8 mouse cellular contexts compared by ENCODE assay signal in the genomic region with DNA sequence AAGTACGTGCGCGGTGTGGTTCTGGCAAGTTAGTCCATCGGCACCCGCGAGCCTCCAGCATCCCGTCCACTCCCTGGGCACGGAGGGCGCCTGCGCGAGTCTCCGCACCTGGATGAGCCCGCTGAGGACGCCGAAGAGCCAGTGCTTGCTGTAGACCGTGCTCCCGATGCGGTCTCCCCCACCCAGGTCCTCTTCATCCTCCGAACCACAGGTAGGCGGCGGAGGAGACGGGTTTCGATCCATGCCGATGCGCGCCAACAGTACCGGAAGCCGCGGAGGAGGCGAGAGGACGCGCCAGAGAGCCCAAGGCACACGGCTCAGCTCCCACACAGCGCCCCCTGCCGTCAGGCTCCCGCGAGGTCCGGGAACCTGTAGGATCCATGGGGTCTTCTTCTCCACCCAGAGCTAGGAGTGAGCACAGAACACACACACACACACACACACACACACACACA. TPM values are rescaled to one million over a fixed set of nuclear protein-coding genes. Genes with fewer than 3 reads are reported as not detected.
DNase-seq lines count a peak whose midpoint lies in the region; ATAC-seq lines count a peak whose summit lies in the region.

Saal1 (minus strand) TSS at position 291 of the 455 bp plus-strand sequence.

- no peaks in the 10 kb centered on the region for H3K27me3 ChIP-seq in hindbrain, embryonic 16.5 days (replicated peaks; ENCODE audit: control insufficient read depth, insufficient read depth, low read length)

- H3K36me3 ChIP-seq in hindbrain, embryonic 16.5 days (ENCODE audit: control insufficient read depth, insufficient read depth, low read length), result peaks cover 5% of the 10 kb centered on the region; the same call in 1 of the 2 replicates

- H3K9me3 ChIP-seq in hindbrain, embryonic 16.5 days (ENCODE audit: control insufficient read depth, low read length), result no peaks in the 10 kb centered on the region

- peak; percentile 89 for DNase-seq in T-cell, adult 2 months (ENCODE audit: low spot score)
- DNase-seq in cerebellum, postnatal 36 days, result peak; percentile 87 to 88
- peak; percentile 81 for DNase-seq in gastrocnemius, adult 18-20 months (ENCODE audit: low spot score)
- peak; percentile 84 to 85 for DNase-seq in left cerebral cortex, adult 18-20 months (ENCODE audit: low spot score in 2 of 2)
- peak; percentile 77 to 83 for DNase-seq in right cerebral cortex, adult 2 months (ENCODE audit: low spot score in 2 of 2)
- DNase-seq in urinary bladder, postnatal 14 days (ENCODE audit: low spot score), result peak; percentile 86

- H3K4me2 ChIP-seq in hindbrain, embryonic 16.5 days (ENCODE audit: low read length), result peak within 1 kb of the TSS; percentile 55

- peak within 1 kb of the TSS; percentile 79 for H3K9ac ChIP-seq in hindbrain, embryonic 16.5 days (ENCODE audit: low read depth, low read length)

- 0% methylated on average over 36 of the region's 38 CpGs for WGBS in hindbrain, embryonic 16.5 days

- H3K4me3 ChIP-seq in hindbrain, embryonic 16.5 days (ENCODE audit: low read length), result peak within 1 kb of the TSS; percentile 76

- ATAC-seq in hindbrain, embryonic 16.5 days, result peak; percentile 98
- ATAC-seq in megakaryocyte, adult 5-6 weeks (ENCODE audit: poor library complexity, severe bottlenecking), result peak; percentile 95

- H3K4me1 ChIP-seq in hindbrain, embryonic 16.5 days (ENCODE audit: control insufficient read depth, insufficient read depth, low read depth, low read length), result peaks cover 7% of the 10 kb centered on the region

- peak within 1 kb of the TSS; percentile 76 for H3K27ac ChIP-seq in hindbrain, embryonic 16.5 days (ENCODE audit: low read depth, low read length)

RNA-seq across cellular contexts. Expression of gene Saal1, which starts in this region (rescaled TPM):
- 1 to 10 TPM; 2.7 to 3.0 TPM for total RNA-seq in gastrocnemius, adult 18-20 months (2021)
- polyA plus RNA-seq in hindbrain, embryonic 16.5 days (2015; fragmentation: Nextera tagmentation; extraction: Ambion mirVana), result 14.1 and 16.2 TPM in 2 replicates
- total RNA-seq in left cerebral cortex, adult 18-20 months (2021), result 1 to 10 TPM; 8.1 to 8.2 TPM
- 12.1 and 12.3 TPM in 2 replicates for total RNA-seq in megakaryocyte, adult 5-6 weeks (2015)
- total RNA-seq in megakaryocyte, adult 5-6 weeks (2017), result 9.9 and 12.5 TPM in 2 replicates

Comparison
In these comparisons a context has a peak if more than half of its experiments do, and no peak if none do; other contexts are left out.
1. Peak in every context shown above with its lines: DNase-seq, ATAC-seq, H3K4me3 ChIP-seq and H3K27ac ChIP-seq.